ENCODE assay signal across 15 mouse cellular contexts in genomic region chr3:57976640-57977229, GRCm38 (mm10).
DNase-seq lines count a peak whose midpoint lies in the region; ATAC-seq and TF ChIP-seq lines count a peak whose summit lies in the region.
"Had no signal": no experiment of that assay in that cellular context is flagged by ENCODE, and none has a peak within 500 bp of the region (broad histone marks: within the 10 kb centered on the region; RNA-seq: fewer than 3 reads in every experiment).

No protein-coding gene starts in this region.

- in situ Hi-C loops in Patski (cut with MboI; ENCODE audit: low pct_unique_long_range_greater_than_20kb), result no loop called here

- TF ChIP-seq CTCF in Patski (IDR thresholded peaks at IDR 0.05), result no peak

- intact Hi-C loops in left cerebral cortex, postnatal 4 days (cut with DNase I), result no loop called here
- intact Hi-C loops in heart, postnatal 36 days (cut with DNase I), result no loop called here

- H3K27me3 ChIP-seq in Patski, result no peaks in the 10 kb centered on the region
- H3K27me3 ChIP-seq: heart, embryonic 15.5 days; hindbrain, embryonic 15.5 days; liver, embryonic 12.5 days had no signal

- peak; percentile 20 to 56 for DNase-seq in frontal cortex, adult 2 months (ENCODE audit: extremely low spot score in 1 of 2, low spot score in 1 of 2)
- no peak for DNase-seq in frontal cortex, postnatal 25 days (ENCODE audit: low spot score in 2 of 2)
- DNase-seq in left cerebral cortex, adult 11 months (ENCODE audit: low spot score), result peak; percentile 10
- DNase-seq in left cerebral cortex, postnatal 4 days, result no peak
- peak; percentile 13 for DNase-seq in Patski (ENCODE audit: low read depth, low spot score)
- DNase-seq in layer of hippocampus, adult 9-11 months, result peak; percentile 35
- no peak for DNase-seq in retina, postnatal 1 day
- no peak for DNase-seq in heart, postnatal 36 days
- DNase-seq: cerebellum, adult 9-11 months; gastrocnemius, postnatal 36 days; thymus, adult 2 months had no signal

- peak; percentile 67 for ATAC-seq in Patski
- ATAC-seq: liver, embryonic 12.5 days; lung, postnatal 0 days had no signal

- CTCF ChIA-PET in Patski (lab: Charles Lee), result interaction anchor here (1.0 to 1.9 kb wide), 2 partner anchors 11 to 20 kb away, joined by 4 to 8 read pairs; no protein-coding TSS in a partner anchor

- POLR2A ChIA-PET in Patski (lab: Charles Lee), result no interaction called here

Comparison
In these comparisons a context has a peak if more than half of its experiments do, and no peak if none do; other contexts are left out.
1. DNase-seq: peak in frontal cortex, adult 2 months (2 of 2), left cerebral cortex, adult 11 months (single experiment), Patski (single experiment) and layer of hippocampus, adult 9-11 months (single experiment); none in frontal cortex, postnatal 25 days (0 of 2), left cerebral cortex, postnatal 4 days (single experiment), retina, postnatal 1 day (single experiment) and heart, postnatal 36 days (0 of 2).